Mouse (Mus musculus) stomach, postnatal 0 days (tissue): ENCODE measurements around the gene Atp8a2. TPM values are rescaled to one million over a fixed set of nuclear protein-coding genes. Genes with fewer than 3 reads are reported as not detected.

Experiments used
- ATAC-seq: fragments of 200-750 bp; cut with Nextera tagmentation; 2 replicates; pipeline ENCODE4 v1.8.0; 2017; ENCODE audit not compliant: low FRiP score, low TSS enrichment
- DNase-seq: peaks from one replicate; pipeline ENCODE4 v3.0.0-alpha.2; 2016; ENCODE audit warnings: low spot score
- H3K27ac ChIP-seq: fragments of 300-500 bp; sonication (generic); replicated peaks from 2 replicates; pipeline ENCODE4 v1.5.1; 2014; ENCODE audit warnings: mild to moderate bottlenecking, control low read depth
- H3K27me3 ChIP-seq: fragments of 300-500 bp; sonication (generic); 2 replicates; pipeline ENCODE4 v1.6.1; 2014; ENCODE audit warnings: low read length; ENCODE audit not compliant: control insufficient read depth, insufficient read depth
- H3K36me3 ChIP-seq: fragments of 300-500 bp; sonication (generic); 2 replicates; pipeline ENCODE4 v1.6.1; 2014; ENCODE audit warnings: low read length, mixed read lengths; ENCODE audit not compliant: control insufficient read depth, insufficient read depth
- H3K4me1 ChIP-seq: fragments of 300-500 bp; sonication (generic); replicated peaks from 2 replicates; pipeline ENCODE4 v1.6.1; 2014; ENCODE audit warnings: antibody characterized with exemption; ENCODE audit not compliant: control insufficient read depth, insufficient read depth
- H3K4me2 ChIP-seq: fragments of 300-500 bp; sonication (generic); replicated peaks from 2 replicates; pipeline ENCODE4 v1.6.1; 2014; ENCODE audit warnings: low read depth, mild to moderate bottlenecking, control low read depth, moderate library complexity
- H3K4me3 ChIP-seq: fragments of 300-500 bp; sonication (generic); 2 replicates; pipeline ENCODE4 v1.5.1; 2014; ENCODE audit warnings: low read depth, low read length, control low read depth
- H3K9ac ChIP-seq: fragments of 300-500 bp; sonication (generic); 2 replicates; pipeline ENCODE4 v1.6.1; 2014; ENCODE audit warnings: mild to moderate bottlenecking, low read length, control low read depth, mixed read lengths
- H3K9me3 ChIP-seq: fragments of 300-500 bp; sonication (generic); 2 replicates; pipeline ENCODE4 v1.6.1; 2016; ENCODE audit warnings: low read length; ENCODE audit not compliant: control insufficient read depth
- CTCF ChIP-seq: IDR thresholded peaks from 2 replicates; pipeline ENCODE4 v1.5.1; 2016; ENCODE audit warnings: antibody characterized with exemption, low read depth, mild to moderate bottlenecking, moderate library complexity
- EP300 ChIP-seq: optimal IDR thresholded peaks from 2 replicates; pipeline ENCODE3; 2016; ENCODE audit warnings: antibody characterized with exemption
- WGBS: fragments of 180-500 bp; shearing (Covaris S2); extraction: QIAGEN DNeasy Blood & Tissue Kit; methylation state at CpG from one replicate; pipeline ENCODE4 v1.1.7; 2014; 5-methylcytosine and 5-hydroxymethylcytosine counted together
- polyA plus RNA-seq: library from polyadenylated mRNA; unstranded; fragments of >200 nt; fragmentation: Nextera tagmentation; extraction: Ambion mirVana; gene quantifications from 2 replicates; pipeline ENCODE4 v1.2.1, GENCODE M21; 2015

The Atp8a2 gene
- polyA plus RNA-seq, 1 experiment from 2014 or later = 6.3 TPM

GRCm38 (mm10) chr14:59604002-59604645 lies 592.9 kb downstream of the Atp8a2 start:
- Histone ChIP-seq H3K9ac (no peak overlapping the region), H3K4me1 (no peaks in the 10 kb centered on the region), H3K27me3 (no peaks in the 10 kb centered on the region), H3K4me2 (no peak overlapping the region), H3K4me3 (no peak overlapping the region), H3K36me3 (no peaks in the 10 kb centered on the region), H3K9me3 (no peaks in the 10 kb centered on the region), H3K27ac (no peak overlapping the region)
- DNase-seq = peak; percentile 31
- WGBS = 56% methylated on average over 5 of the region's 5 CpGs
- no peak for TF ChIP-seq EP300
- TF ChIP-seq CTCF = peak; percentile 79
- ATAC-seq = no peak

- TF ChIP-seq EP300 (no peak), CTCF (no peak)
- Histone ChIP-seq H3K9me3 (no peaks in the 10 kb centered on the region), H3K4me3 (peak overlapping the region; percentile 83), H3K4me2 (peak overlapping the region; percentile 61), H3K4me1 (0 out of 2 replicates have a peak, but pooled peaks cover 3% of the 10 kb centered on the region), H3K9ac (peak overlapping the region; percentile 92), H3K27ac (peak overlapping the region; percentile 65; the same call in 1 of the 2 replicates), H3K27me3 (no peaks in the 10 kb centered on the region), H3K36me3 (no peaks in the 10 kb centered on the region)
- peak; percentile 16; the same call in 1 of the 2 replicates for ATAC-seq
- no peak for DNase-seq
- WGBS = 3% methylated on average over 8 of the region's 8 CpGs
Measured at GRCm38 (mm10) chr14:59598260-59598627, 598.7 kb downstream of the Atp8a2 start.

- Histone ChIP-seq H3K27ac (peak within 1 kb of the TSS; percentile 75), H3K4me2 (peak within 1 kb of the TSS; percentile 75), H3K9ac (peak within 1 kb of the TSS; percentile 92), H3K36me3 (no peaks in the 10 kb centered on the region), H3K9me3 (no peaks in the 10 kb centered on the region), H3K27me3 (no peaks in the 10 kb centered on the region), H3K4me1 (0 out of 2 replicates have a peak, but pooled peaks cover 3% of the 10 kb centered on the region), H3K4me3 (peak within 1 kb of the TSS; percentile 83)
- DNase-seq = peak; percentile 97
- peak; percentile 93 for ATAC-seq
- TF ChIP-seq EP300 = no peak
- TF ChIP-seq CTCF = peak; percentile 56; the same call in 1 of the 2 replicates
- under 1% methylated on average over 48 of the region's 48 CpGs for WGBS
Measured at GRCm38 (mm10) chr14:59597398-59598259, 599.4 kb downstream of the Atp8a2 start, which contains the start of gene Cdadc1. Gene Cdadc1, minus strand, starts transcription at chr14:59597959.

GRCm38 (mm10) chr14:59594988-59595387 lies 602.0 kb downstream of the Atp8a2 start:
- Histone ChIP-seq H3K4me3 (no peak overlapping the region), H3K4me2 (no peak overlapping the region), H3K9me3 (no peaks in the 10 kb centered on the region), H3K4me1 (0 out of 2 replicates have a peak, but pooled peaks cover 3% of the 10 kb centered on the region), H3K9ac (no peak overlapping the region), H3K27me3 (no peaks in the 10 kb centered on the region), H3K27ac (no peak overlapping the region), H3K36me3 (no peaks in the 10 kb centered on the region)
- TF ChIP-seq EP300 (no peak), CTCF (no peak)
- no peak for DNase-seq
- 91% methylated on average over 3 of the region's 3 CpGs for WGBS
- no peak for ATAC-seq

GRCm38 (mm10) chr14:59592593-59592992 lies 604.4 kb downstream of the Atp8a2 start:
- Histone ChIP-seq H3K4me1 (0 out of 2 replicates have a peak, but pooled peaks cover 3% of the 10 kb centered on the region), H3K4me3 (no peak overlapping the region), H3K27ac (no peak overlapping the region), H3K36me3 (peaks cover 11% of the 10 kb centered on the region), H3K27me3 (no peaks in the 10 kb centered on the region), H3K4me2 (no peak overlapping the region), H3K9ac (no peak overlapping the region), H3K9me3 (no peaks in the 10 kb centered on the region)
- WGBS = 90% methylated on average over 3 of the region's 3 CpGs
- DNase-seq (no peak), ATAC-seq (no peak)
- TF ChIP-seq CTCF (no peak), EP300 (no peak)
